Mouse (Mus musculus) MEL (cell line): ENCODE results near the gene Stx19.

ENCODE experiments used
- CHD1 ChIP-seq: IDR thresholded peaks from 2 replicates; pipeline ENCODE4 v1.6.1; 2012; ENCODE audit warnings: low read depth, mild to moderate bottlenecking, inconsistent platforms, low read length, improper control_type of control experiment
- CTCF ChIP-seq, 3 experiments: IDR thresholded peaks in 2 of 3; conservative IDR thresholded peaks in 1 of 3; 2 replicates each; pipeline ENCODE4 v1.5.1; 2011 to 2012; ENCODE audit warnings: low read length in 3 of 3, low read depth in 2 of 3, mild to moderate bottlenecking in 2 of 3, improper control_type of control experiment in 1 of 3, inconsistent platforms in 1 of 3, mixed read lengths in 1 of 3, moderate library complexity in 1 of 3; ENCODE audit not compliant: control insufficient read depth in 1 of 3, insufficient read depth in 1 of 3, poor library complexity in 1 of 3, severe bottlenecking in 1 of 3
- ELF1 ChIP-seq: IDR thresholded peaks from 2 replicates; pipeline ENCODE4 v1.6.1; 2014; ENCODE audit warnings: low read depth, mild to moderate bottlenecking, inconsistent platforms, low read length, improper control_type of control experiment, moderate library complexity
- EP300 ChIP-seq, 2 experiments: IDR thresholded peaks; 2 replicates each; pipeline ENCODE4 v1.6.1; 2011; ENCODE audit warnings: improper control_type of control experiment in 2 of 2, low read length in 2 of 2, low read depth in 1 of 2, mild to moderate bottlenecking in 1 of 2
- HCFC1 ChIP-seq: IDR thresholded peaks from 2 replicates; pipeline ENCODE4 v1.6.1; 2012; ENCODE audit warnings: low read depth, mild to moderate bottlenecking, inconsistent platforms, low read length, improper control_type of control experiment, moderate library complexity
- POLR2A ChIP-seq, 2 experiments: IDR thresholded peaks; 2 replicates each; pipeline ENCODE4 v1.6.1; 2011 to 2012; ENCODE audit warnings: low read length in 2 of 2, mild to moderate bottlenecking in 2 of 2, control low read depth in 1 of 2, improper control_type of control experiment in 1 of 2, low read depth in 1 of 2, moderate library complexity in 1 of 2; ENCODE audit not compliant: control insufficient read depth in 1 of 2, insufficient read depth in 1 of 2, poor library complexity in 1 of 2
- POLR2AphosphoS2 ChIP-seq: IDR thresholded peaks from 2 replicates; pipeline ENCODE4 v1.6.1; 2011; ENCODE audit warnings: low read length, improper control_type of control experiment
- SIN3A ChIP-seq: IDR thresholded peaks from 2 replicates; pipeline ENCODE4 v1.6.1; 2012; ENCODE audit warnings: low read length, improper control_type of control experiment, inconsistent platforms
- TCF12 ChIP-seq: IDR thresholded peaks from 2 replicates; pipeline ENCODE4 v1.6.1; 2014; ENCODE audit warnings: low read depth, mild to moderate bottlenecking, inconsistent platforms, low read length, improper control_type of control experiment, moderate library complexity
- USF1 ChIP-seq: IDR thresholded peaks from 2 replicates; pipeline ENCODE4 v1.6.1; 2014; ENCODE audit warnings: low read depth, mild to moderate bottlenecking, inconsistent platforms, low read length, improper control_type of control experiment, moderate library complexity

- TF ChIP-seq POLR2AphosphoS2 (no peak), POLR2A (IDR thresholded peaks at IDR 0.05; ENCODE audit: control insufficient read depth in 1 of 2, insufficient read depth in 1 of 2, low read depth in 1 of 2, low read length in 2 of 2, poor library complexity in 1 of 2) (no peak), ELF1 (no peak), CTCF (IDR thresholded peaks at IDR 0.05 in 2 of 3, conservative IDR thresholded peaks at IDR 0.05 in 1 of 3; ENCODE audit: control insufficient read depth in 1 of 3, insufficient read depth in 1 of 3, low read depth in 2 of 3, low read length in 3 of 3, poor library complexity in 1 of 3, severe bottlenecking in 1 of 3) (no peak), CHD1 (no peak), SIN3A (no peak), USF1 (no peak), EP300 (IDR thresholded peaks at IDR 0.05; ENCODE audit: low read depth in 1 of 2, low read length in 2 of 2) (no peak), TCF12 (no peak), HCFC1 (no peak)
These were observed 8.0 kb downstream of the Stx19 start for GRCm38 (mm10) chr16:62822472-62822871.
